Mouse (Mus musculus): ENCODE data around the gene Mia.
A peak's percentile ranks its signal among the peaks of the same experiment; 100 is the strongest.

The Mia gene

DNA sequence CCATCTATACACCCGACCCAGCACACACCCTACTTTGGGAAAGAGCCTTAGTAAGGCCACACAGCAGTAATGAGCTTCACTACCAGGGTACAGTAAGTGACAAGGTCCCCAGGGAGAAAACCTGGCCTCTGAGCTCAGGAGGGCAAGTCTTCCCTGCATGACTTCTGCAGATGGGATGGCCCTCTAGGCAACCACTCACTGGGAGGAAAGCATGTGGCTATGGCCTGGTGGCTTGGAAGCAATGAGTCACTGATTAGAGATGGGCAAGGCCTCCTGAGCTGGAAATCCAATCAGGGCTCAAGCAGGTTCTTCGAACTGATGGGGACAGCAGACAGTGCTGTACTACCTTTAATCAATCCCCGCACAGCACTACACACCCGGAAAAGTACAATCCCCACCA lies 19.2 kb downstream of the Mia start:
- DNase-seq (ENCODE audit: low read depth, low spot score): no peak

DNA sequence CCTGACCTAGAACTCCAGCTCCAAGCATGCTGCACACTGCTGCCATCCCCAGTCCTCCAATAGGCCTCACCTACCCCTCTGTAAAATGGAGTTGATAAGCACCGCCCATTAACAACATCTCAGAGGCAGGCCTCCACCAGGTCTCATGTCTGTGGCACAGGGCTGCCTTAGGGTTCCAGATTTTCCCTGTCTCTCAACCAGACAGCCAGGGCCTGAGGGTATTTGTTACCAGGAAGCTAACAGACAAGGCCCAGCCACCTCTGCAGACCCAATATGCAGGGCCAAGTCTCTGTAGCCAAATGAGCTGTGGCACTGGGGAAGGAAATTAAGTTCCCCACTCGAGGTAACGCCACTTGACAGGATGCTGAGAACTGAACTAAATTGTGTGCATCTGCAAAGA lies 20.0 kb downstream of the Mia start:
- no peak for DNase-seq (ENCODE audit: low read depth, low spot score)

DNA sequence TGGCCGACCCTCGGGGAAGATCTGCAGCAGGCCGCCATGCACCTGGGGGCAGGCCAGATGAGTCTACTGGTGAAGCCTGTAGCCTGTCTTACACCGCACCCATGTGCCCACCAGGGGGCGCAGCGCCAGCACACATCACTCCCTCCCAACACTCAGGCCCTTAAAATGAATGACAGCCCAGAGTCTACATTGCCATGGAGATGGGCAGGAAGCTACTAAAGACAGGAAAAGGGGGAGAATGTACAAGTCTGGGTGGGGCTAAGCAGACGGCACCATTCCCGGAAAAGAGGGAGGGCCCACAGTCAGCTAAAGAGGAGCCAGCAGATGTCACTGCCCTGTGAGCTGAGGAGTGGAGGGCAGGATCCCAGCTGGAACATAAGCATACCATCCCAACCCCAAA lies 21.1 kb downstream of the Mia start:
- peak; percentile 94 for DNase-seq (ENCODE audit: low read depth, low spot score)

DNA sequence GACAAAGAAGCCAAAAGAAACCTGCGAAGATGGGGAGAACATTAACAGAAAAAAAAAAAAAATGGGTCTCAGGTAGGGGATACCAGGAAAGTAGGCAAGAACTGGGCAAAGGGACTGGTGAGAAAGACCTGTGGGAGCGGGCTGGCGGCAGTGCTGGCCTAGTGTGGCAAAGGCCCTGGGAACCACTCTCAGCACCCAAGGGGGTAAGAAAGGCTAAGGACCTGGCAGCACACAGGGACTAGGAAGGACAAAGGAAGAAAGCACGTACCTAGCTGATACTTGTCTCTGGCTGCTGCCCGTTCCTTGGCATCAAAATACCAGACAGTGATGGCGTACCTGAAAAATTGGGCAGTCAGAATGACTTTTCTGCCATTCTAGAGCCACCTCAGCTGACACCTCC lies 21.7 kb downstream of the Mia start:
- no peak for DNase-seq (ENCODE audit: low read depth, low spot score)

DNA sequence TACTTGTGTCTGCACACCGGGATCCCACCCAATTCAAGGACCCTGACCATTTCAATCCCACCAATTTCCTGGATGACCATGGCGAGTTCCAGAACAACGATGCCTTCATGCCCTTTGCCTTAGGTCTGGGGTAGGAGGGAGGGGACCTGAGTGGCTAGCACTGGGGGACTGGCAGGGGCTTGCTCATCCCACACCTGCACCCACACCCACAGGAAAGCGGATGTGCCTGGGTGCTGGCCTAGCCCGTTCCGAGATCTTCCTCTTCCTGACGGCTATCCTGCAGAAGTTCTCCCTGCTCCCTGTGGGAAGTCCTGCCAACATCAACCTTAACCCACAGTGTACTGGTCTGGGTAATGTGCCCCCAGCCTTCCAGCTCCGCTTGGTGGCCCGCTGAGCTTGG lies 22.8 kb downstream of the Mia start:
- no peak for DNase-seq (ENCODE audit: low read depth, low spot score)

DNA sequence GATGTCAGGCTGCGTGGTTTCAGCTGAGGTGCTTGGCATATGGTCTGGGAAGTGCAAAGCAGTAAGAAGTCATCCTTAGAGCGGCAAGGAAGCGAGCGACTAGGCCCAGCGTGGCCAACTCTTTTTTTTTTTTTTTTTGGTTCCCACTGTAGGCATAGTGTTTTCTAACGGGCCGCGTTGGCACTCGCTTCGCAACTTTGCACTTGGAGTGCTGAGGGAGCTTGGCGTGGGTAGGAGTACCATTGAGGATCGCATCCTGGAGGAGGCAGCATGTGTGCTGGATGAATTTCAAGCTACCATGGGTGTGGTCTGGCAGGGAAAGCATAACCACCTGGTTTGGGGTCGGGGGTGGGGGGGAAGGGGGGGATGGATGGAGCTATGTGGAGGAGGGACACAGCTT lies 25.0 kb downstream of the Mia start:
- DNase-seq (ENCODE audit: low read depth, low spot score): no peak

DNA sequence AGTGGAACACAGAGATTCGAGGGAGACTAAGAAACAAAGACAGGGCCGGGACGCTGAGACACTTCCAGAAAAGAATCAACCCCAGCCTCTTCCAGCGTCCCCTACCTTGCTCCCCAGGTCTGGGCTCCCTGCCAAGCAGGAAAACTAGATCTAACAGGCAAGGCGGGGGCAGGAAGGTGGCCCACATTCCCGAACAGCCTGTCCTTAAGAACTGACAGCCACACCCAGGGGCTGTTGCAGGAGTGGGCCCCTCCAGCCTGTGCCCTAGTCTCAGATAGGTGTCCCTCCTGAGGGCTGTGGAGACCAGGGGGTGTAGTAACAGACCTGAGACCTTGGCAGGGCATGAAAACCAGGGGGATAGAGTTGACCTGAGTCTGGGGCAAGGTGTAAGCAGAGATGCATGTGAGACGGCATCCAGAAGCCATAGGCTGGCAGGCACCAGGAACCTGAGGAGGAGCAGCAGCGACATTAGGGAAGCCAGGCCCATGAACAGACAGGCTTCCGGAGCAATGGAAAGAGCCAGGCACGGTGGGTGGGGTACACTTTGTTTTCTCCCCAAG lies 27.7 kb downstream of the Mia start, which contains the start of gene Cyp2t4:
TSS of gene Cyp2t4 (plus strand) at position 510 of the 560 bp plus-strand sequence.
- DNase-seq (ENCODE audit: low read depth, low spot score): no peak

DNA sequence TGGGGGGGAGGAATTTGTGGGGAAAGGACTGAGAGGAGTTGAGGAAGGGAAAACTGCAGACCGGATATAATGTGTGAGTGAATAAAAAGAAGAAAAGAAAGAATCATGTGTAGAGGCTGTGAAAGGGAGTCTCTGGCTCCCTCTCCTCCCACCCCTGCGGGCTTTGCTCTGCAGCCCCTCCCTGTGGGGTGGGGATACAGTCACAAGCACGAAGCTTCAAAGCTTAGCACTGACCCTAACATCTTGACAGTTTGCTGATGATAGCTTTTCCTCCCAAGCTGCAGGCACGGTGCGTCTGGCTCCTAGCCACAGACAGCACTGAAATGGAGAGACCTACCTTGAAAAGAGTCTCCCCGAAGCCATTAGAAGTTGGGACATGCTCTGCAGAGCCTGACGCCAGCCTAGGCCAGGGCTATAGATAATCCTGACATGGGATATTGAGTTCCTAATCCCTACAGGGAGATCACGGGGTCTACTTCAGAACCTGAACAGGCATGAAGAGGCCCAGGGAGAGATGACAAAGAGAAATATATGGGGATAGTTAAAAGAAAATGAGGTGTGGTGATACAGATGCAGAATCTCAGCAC lies 44.5 kb downstream of the Mia start:
- DNase-seq (ENCODE audit: low read depth, low spot score): no peak

DNA sequence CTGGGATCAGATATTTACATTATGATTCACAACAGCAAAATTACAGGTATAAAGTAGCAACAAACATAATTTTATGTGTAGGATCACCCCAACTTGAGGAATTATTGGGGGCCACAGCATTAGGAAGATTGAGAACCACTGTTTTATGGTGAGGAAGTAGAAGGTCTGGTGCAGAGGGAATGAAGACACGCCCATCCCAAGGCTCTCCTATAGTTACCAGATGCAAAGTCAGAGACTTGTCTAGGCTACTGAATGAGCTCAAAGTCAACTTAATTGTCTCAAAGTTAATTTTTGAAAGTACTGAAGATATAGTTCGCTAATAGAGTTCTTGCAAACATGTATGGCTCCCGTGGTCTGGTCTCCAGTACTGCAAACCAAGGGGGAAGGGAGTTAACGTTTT lies 47.2 kb downstream of the Mia start:
- no peak for DNase-seq (ENCODE audit: low read depth, low spot score)

DNA sequence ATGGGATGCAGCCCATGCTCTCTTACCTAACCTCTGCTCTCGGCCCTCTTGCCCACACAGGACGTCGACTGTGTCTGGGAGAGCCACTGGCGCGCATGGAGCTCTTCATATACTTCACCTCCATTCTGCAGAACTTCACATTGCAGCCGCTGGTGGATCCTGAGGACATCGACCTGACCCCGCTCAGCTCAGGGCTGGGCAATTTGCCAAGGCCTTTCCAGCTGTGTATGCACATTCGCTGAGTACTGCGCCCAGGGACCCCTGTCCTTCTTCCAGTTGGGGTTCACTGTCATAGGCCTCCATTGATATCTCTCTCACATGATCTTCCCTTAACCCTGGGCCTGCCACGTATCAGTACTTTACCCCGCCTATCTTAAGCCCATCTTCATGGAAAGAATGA lies 47.8 kb downstream of the Mia start:
- DNase-seq (ENCODE audit: low read depth, low spot score): no peak

DNA sequence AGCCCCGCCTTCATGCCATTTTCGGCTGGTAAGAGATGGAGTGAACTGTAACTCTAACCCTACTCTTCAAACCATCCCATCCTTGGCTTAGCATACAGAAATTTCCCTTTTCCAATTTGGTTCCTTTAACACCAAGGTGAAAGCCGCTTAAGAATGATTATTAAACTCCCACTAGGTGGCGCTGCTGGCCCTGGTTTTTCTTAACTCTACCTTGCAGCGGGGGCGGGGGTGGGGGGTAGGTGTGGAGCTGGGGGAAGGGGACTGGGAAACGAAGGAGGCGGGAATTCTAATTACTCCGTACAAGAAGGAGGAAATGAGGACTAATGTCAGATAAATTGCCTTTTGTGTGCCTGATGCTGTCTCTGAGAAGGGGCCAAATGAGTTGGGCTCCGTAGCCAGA lies 48.4 kb downstream of the Mia start:
- DNase-seq (ENCODE audit: low read depth, low spot score): peak; percentile 72

DNA sequence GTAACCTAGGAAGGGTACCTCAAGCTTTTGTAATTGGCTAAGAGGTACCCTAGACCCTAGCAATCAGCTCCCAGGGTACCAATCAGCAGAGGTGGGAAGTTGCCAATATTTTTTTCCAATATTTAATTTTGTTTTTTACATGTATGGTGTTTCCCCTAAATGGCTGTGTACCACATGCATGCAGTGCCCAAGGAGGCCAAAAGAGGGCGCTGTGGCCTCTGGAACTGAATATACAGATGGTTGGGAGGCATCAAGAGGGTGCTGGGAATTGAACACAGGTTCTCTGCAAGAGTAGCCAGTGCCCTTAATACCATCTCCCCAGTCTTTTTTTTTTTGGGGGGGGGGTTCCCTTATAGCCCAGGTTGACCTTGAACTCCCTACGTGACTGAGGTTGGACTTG lies 49.6 kb downstream of the Mia start:
- DNase-seq (ENCODE audit: low read depth, low spot score): peak; percentile 19

DNA sequence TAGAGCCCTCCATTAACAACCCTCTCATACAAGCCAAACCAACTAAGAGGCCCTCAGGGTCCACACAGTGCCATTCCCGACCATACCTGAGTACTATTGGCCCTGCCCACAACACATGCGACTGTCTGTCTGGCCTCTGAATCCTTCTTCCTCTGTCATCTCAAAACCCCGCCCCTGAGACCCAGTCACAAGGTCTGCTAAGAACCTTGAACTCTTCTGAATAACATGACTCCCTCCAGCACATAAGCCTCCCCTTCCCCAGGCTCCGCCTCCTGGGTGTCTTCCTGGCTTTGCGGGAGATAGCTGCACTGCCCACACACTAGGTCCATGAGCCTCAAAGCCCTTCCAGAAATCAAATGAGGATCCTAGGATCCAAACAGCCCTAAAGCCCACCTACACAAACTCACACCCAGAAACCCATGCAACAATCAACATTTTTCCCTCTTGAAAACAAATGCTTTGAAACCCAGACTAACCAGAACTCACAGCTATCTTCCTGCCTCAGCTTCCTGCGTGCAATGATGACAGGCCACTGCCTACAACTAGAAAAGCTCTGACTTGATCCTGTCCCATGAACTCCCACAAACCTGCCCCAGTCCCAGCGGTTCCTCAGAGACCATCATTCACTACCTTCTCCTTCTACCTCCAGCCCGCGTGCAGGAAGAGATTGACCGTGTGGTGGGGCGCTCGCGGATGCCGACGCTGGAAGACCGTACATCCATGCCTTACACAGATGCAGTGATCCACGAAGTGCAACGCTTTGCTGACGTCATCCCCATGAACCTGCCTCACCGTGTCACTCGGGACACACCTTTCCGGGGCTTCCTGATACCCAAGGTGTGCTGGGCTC lies 50.2 kb downstream of the Mia start:
- DNase-seq (ENCODE audit: low read depth, low spot score): no peak

DNA sequence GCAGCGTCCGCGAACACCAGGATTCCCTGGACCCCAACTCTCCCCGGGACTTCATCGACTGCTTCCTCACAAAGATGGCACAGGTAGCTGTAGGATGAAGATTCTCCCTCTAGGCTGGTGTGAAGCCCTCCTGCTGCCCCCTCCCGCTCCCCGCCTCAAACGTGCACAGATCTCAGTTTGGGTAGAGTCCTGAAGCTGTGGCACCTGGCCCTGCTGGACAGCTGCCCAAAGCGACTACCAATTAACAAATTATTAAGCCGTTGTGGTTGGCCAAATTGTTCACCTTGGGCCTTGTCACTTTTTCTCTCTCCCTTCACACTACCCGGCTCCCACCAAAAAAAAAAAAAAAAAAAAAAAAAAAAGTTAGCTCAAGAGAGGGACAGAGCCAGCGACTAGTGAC lies 51.1 kb downstream of the Mia start:
- no peak for DNase-seq (ENCODE audit: low read depth, low spot score)
